Mouse (Mus musculus) granulocyte monocyte progenitor cell, adult 5-6 weeks (primary cell): ENCODE data around the gene E030018B13Rik. TPM values are rescaled to one million over a fixed set of nuclear protein-coding genes. Genes with fewer than 3 reads are reported as not detected.

Experiments
- ATAC-seq: replicated peaks from 2 replicates; pipeline ENCODE4 v1.8.0; 2016; ENCODE audit warnings: mild to moderate bottlenecking, moderate TSS enrichment, inconsistent platforms; ENCODE audit not compliant: poor library complexity, severe bottlenecking
- total RNA-seq, 2 experiments: library from RNA; stranded (forward) in 1 of 2; stranded (reverse) in 1 of 2; fragments of 200-712, 200-1000 nt in 1 of 2; fragments of >200 nt in 1 of 2; fragmentation: Nextera tagmentation in 1 of 2; gene quantifications; 2 replicates each; pipeline ENCODE4 v1.2.3; 2014 to 2017

E030018B13Rik gene
- total RNA-seq, 2 experiments from 2014 or later, result not detected

DNA sequence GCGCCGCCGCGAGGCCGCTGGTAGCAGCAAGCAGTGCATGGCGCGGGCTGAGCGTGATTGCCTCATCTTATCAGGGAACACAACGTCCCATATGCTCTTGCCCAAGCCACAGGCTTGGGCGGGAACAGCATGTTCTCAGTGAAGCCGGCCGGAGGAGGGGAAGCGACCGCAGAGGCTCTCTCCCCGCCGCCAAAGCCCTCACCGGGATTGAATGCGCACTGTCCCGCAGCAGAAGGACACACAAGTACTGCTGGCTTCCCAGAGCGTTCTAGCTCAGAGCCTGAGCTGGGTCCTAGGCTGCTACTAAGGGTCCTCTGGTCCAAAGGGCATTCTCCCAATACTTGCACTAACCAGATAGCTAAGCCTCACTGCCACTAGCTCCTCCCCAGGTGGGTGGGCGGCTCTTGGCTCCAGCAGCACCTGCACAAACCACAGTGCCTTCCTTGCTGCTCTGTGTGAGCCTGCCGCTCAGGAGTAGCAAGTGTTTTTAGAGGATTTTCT lies 19.6 kb upstream of the E030018B13Rik start:
- peak; percentile 84 for ATAC-seq

DNA sequence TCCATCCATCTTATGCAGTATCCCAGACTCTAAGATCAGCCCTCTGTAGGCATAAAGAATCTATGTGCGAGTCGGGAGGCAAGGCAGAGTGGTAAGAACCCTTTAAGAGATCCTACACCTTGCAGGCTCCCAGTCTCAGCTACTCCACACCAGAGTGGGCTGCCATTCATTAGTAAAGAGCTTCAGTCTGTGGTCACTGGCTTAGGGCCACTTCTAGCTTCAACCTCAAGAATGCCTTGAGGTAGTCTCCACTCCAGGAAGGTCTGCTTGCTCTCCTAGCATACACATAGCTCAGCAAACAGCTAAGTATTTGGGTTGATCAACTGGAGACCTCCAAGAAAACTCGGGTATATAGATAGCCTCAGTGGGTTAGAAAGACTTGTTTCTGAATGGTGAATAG lies 19.0 kb upstream of the E030018B13Rik start:
- no peak for ATAC-seq

- no peak for ATAC-seq
These were observed 18.5 kb upstream of the E030018B13Rik start for GRCm38 (mm10) chr7:63898201-63898600.

DNA sequence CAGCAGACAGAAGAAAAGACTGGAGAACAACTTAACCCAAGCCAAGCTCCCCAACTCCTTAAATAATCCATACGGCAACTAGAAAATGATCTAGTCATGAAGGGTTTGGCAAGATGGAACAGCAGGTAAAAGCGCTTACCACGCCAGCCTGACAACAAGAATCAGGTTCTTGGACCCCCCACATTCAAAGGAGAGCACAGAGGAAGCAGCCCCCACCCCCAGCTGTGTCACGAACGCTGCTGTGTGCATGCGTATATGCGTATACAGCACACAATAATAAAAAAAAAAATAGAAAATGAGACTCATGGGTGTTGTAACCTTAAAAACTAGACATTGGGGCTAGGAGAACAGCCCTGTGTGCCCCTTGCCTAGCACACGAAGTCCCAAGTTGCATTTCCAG lies 16.7 kb upstream of the E030018B13Rik start:
- ATAC-seq, result no peak

GRCm38 (mm10) chr7:63900411-63900810 lies 16.2 kb upstream of the E030018B13Rik start:
- no peak for ATAC-seq

- ATAC-seq, result no peak
These were observed 15.3 kb upstream of the E030018B13Rik start for GRCm38 (mm10) chr7:63901346-63901745.

- ATAC-seq, result no peak
These were observed 14.7 kb upstream of the E030018B13Rik start for GRCm38 (mm10) chr7:63901942-63902341.

DNA sequence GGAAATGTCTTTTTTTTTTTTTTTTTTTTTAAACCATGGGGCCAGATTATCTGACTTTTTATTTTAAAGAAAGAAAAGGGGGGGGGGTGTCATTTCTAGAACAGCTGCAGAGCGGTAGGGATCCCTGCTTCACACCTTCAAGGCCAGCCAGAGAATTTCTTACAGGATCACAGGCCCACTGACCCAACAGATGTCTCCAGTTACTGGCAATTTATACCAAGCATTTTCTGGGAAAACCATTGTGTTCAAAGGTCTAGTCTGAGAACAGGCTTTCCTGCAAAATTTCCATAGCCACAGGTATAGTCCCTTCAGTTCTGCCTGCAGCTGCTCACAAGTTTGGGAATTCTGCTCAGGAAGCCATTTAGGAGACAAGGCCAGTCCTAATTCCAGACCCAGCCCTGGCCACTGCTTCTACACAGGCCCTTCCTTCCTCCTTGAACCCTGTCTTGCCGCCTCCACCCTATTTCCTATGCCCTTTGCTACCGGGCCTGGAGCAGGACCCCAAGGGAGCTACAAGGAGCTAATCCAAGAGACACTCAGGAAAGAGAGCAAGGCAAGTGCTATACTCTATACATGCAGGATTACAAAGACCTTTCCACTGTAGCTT lies 13.9 kb upstream of the E030018B13Rik start:
- no peak for ATAC-seq

DNA sequence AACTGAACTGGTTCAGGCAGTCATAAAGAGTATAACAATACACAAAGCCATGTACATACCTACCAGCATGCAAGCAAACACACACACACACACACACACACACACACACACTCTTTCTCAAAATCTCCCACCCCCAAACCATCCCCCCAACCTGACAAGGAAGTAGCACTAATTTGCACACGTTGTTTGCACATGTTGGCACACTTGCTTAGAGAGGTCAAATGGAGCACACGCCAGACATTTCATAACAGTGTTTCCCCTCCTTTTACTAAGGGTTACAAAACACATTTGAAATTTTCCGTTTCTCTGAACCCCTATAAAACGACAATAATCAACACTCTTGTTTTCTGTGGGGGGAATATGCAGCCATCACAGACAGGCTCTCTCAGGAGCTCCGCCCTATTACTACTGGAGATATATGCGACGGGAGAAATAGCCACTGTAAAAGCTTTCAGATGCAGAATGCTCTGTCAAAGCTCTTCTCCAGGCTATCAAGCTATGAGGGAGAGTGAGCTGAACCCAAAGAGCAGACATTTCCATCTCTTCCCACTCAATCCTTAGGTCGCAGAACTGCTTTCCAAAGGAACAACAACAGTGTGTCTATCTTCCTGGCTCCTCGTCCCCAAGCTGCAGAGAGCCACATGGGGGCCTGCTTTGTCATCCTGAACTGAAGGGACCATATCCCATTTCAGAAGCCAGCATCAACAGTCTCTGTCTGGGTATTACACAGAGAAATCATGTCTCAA lies 12.8 kb upstream of the E030018B13Rik start:
- ATAC-seq, result peak; percentile 68

GRCm38 (mm10) chr7:63905190-63905589 lies 11.5 kb upstream of the E030018B13Rik start:
- ATAC-seq, result no peak

- no peak for ATAC-seq
These were observed 11.0 kb upstream of the E030018B13Rik start for GRCm38 (mm10) chr7:63905642-63906041.

- ATAC-seq, result no peak
These were observed 8.7 kb upstream of the E030018B13Rik start for GRCm38 (mm10) chr7:63907778-63908495.

- ATAC-seq, result no peak
These were observed 8.0 kb upstream of the E030018B13Rik start for GRCm38 (mm10) chr7:63908496-63909285.

GRCm38 (mm10) chr7:63910225-63910624 lies 6.4 kb upstream of the E030018B13Rik start:
- ATAC-seq, result no peak

DNA sequence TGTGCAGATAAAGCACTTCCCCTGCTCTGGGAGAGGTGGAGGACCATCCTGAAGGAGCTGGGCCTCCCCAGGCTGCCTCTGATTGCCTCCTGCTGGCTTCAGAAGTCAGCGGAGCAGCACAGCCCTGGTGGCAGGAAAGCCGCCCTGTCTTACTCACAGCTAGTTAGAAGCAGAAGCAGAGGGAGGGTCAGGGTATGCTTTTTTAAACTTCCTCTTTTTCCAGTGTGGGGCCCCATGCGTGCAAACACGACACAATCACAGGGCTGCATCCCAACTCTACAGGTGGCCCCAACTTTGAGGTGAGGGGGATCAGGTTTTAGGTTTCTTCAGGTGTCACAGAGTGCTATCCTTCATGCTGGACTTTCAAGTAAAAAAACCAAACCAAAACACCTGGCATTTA lies 5.7 kb upstream of the E030018B13Rik start:
- peak; percentile 45 for ATAC-seq

DNA sequence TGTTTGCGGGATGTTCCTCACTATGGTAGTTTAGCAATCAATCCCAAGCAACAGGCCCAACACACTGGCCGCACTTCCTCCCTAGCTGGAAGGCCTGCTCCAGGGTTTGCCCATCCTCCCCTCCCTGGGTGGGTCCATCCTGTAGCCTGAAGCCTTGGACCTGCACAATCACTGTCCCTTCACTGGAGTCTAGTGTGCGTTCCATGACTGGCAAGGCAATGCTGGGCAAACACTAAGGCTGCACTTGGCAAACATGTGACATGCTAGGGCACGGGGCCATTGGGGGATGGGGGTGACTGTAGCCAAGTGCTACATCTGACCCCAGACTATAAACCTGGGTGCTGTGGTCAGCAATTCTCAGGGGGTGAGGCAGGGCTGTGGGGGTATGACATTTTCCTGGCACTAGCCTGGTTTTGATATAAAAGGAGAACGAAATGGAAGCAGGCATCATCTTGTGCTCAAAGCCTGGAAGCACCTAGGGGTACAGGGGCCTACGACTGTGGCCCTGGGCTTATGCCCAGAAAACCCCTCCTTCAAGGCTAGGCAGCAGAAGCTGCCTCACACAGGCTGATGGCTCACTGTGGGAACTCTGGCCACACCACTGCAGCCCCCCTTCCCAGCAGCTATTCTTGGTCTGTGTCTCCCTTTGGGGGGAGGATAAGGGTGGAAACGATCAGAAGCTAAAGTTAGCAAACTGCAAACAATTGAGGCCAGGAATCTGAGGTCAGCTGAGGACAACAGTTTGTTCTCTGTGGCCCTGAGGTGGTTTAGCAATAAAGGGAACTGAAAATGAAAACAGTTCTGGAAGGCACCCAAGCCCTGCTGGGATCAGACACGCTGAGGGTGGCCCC lies 5.0 kb upstream of the E030018B13Rik start:
- ATAC-seq, result peak; percentile 57

DNA sequence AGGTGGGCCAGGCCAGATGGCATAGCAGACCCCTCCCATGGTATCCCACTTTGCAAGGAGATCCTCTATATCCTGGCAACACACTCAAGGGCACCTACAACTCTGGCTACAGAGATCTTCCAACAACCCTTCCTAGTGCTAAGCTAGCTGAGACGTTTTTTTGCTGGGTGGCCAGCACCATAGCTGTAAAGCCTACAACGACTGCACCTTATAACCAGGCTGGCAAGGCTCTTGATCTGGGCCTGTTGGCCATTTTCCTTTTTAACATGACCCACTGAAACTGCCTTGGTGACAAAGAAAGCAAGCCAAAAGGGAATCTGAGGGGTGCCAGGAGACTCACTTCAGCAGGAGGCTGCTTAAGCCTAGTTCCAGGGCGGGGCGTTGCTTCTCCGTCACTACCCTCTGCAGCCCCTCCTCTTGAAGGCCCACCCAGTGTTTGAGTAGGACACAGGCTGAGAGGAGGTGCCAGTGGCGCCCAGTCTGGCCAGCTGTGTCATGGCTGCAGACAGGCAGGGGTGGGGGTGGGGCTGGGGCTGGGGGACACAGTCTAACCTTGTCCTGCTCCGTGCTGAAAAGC lies 4.3 kb upstream of the E030018B13Rik start:
- peak; percentile 31 for ATAC-seq

DNA sequence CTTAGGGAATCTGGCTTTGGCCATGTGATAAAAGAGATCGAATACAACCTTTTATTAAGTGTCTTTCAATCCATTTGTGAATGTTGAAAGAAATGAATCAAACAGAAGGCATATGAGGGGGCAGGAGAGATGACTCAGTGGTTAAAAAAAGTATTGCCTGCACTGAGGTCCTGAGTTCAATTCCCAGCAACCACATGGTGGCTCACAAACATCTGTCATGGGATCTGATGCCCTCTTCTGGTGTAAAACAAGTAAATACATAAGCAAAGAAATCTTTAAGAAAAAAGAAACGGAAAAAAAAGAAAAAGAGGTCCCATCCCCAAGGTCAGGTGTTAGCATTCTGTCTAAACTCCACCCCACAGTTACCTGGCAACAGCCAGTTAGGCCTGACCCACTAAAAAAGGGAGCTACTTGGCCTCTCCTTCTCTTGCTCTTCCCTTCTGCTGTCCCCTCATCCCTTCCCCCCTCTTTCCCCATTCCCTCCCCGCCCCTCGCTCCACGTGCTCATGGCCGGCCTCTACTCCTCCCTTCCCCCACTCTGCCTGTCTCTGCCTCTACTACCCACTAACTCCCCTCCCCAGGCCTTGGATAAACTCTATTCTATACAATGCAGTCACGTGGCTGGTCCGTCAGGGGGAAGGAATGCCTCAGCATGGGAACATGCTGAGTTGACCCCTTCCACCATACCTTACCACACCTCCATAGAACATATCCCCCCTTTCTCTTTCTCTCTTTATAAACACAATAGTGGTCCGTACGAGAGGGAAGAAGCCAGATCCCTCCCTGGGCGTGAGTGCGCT lies 3.5 kb upstream of the E030018B13Rik start:
- ATAC-seq, result no peak
